Mouse (Mus musculus): ENCODE results near the gene Pspn. TPM values are rescaled to one million over a fixed set of nuclear protein-coding genes. Genes with fewer than 3 reads are reported as not detected.

Gene Pspn
- 0.34 TPM in 1 of 2 replicates, not detected in the other for polyA plus RNA-seq (2015; fragmentation: Nextera tagmentation; extraction: Ambion mirVana)

GRCm38 (mm10) chr17:56999968-57000609 is at the start of gene Pspn:
Gene Pspn, minus strand, starts transcription at chr17:57000018.
- Histone ChIP-seq H3K9me3 (replicated peaks; ENCODE audit: control insufficient read depth, low read length) (no peaks in the 10 kb centered on the region), H3K36me3 (ENCODE audit: control insufficient read depth, insufficient read depth) (peaks cover 39% of the 10 kb centered on the region), H3K4me1 (ENCODE audit: control insufficient read depth, insufficient read depth, low read length) (peaks cover 26% of the 10 kb centered on the region), H3K27ac (ENCODE audit: low read length) (no peak within 1 kb of the TSS; the same call in 1 of the 2 replicates), H3K9ac (ENCODE audit: low read length) (no peak within 1 kb of the TSS), H3K4me2 (ENCODE audit: low read depth, low read length) (no peak within 1 kb of the TSS), H3K27me3 (ENCODE audit: control insufficient read depth, insufficient read depth, low read length) (no peaks in the 10 kb centered on the region), H3K4me3 (ENCODE audit: low read length) (no peak within 1 kb of the TSS)
- no peak for ATAC-seq (replicated peaks; ENCODE audit: extremely low read depth, insufficient read depth, low FRiP score)
- 74% methylated on average over 9 of the region's 9 CpGs for WGBS

GRCm38 (mm10) chr17:57048816-57049215 is 49.0 kb upstream of the Pspn start:
- no peak overlapping the region for H3K4me3 ChIP-seq (ENCODE audit: low read length)
- no peak for ATAC-seq (replicated peaks; ENCODE audit: extremely low read depth, insufficient read depth, low FRiP score)
- H3K9me3 ChIP-seq (replicated peaks; ENCODE audit: control insufficient read depth, low read length) = no peaks in the 10 kb centered on the region
- peaks cover 22% of the 10 kb centered on the region for H3K36me3 ChIP-seq (ENCODE audit: control insufficient read depth, insufficient read depth)
- no peak overlapping the region for H3K27ac ChIP-seq (ENCODE audit: low read length)
- no peaks in the 10 kb centered on the region for H3K27me3 ChIP-seq (ENCODE audit: control insufficient read depth, insufficient read depth, low read length)
- 89% methylated on average over 3 of the region's 3 CpGs for whole genome bisulfite sequencing
- H3K4me1 ChIP-seq (ENCODE audit: control insufficient read depth, insufficient read depth, low read length) = no peaks in the 10 kb centered on the region
- no peak overlapping the region for H3K9ac ChIP-seq (ENCODE audit: low read length)
- H3K4me2 ChIP-seq (ENCODE audit: low read depth, low read length) = no peak overlapping the region

GRCm38 (mm10) chr17:57047406-57047805 is 47.6 kb upstream of the Pspn start:
- H3K4me1 ChIP-seq (ENCODE audit: control insufficient read depth, insufficient read depth, low read length) = peaks cover 3% of the 10 kb centered on the region; the same call in 1 of the 2 replicates
- H3K4me3 ChIP-seq (ENCODE audit: low read length) = no peak overlapping the region
- no peak overlapping the region for H3K27ac ChIP-seq (ENCODE audit: low read length)
- H3K27me3 ChIP-seq (ENCODE audit: control insufficient read depth, insufficient read depth, low read length) = no peaks in the 10 kb centered on the region
- no peaks in the 10 kb centered on the region for H3K9me3 ChIP-seq (replicated peaks; ENCODE audit: control insufficient read depth, low read length)
- 36% methylated on average over 5 of the region's 5 CpGs for WGBS
- H3K36me3 ChIP-seq (ENCODE audit: control insufficient read depth, insufficient read depth) = peaks cover 12% of the 10 kb centered on the region
- H3K9ac ChIP-seq (ENCODE audit: low read length) = no peak overlapping the region
- H3K4me2 ChIP-seq (ENCODE audit: low read depth, low read length) = no peak overlapping the region
- no peak for ATAC-seq (replicated peaks; ENCODE audit: extremely low read depth, insufficient read depth, low FRiP score)

GRCm38 (mm10) chr17:57041554-57041953 is 41.7 kb upstream of the Pspn start, which contains the start of gene Slc25a41:
Gene Slc25a41, minus strand, starts transcription at chr17:57041654.
- H3K4me2 ChIP-seq (ENCODE audit: low read depth, low read length) = no peak within 1 kb of the TSS
- no peak for ATAC-seq (replicated peaks; ENCODE audit: extremely low read depth, insufficient read depth, low FRiP score)
- H3K27ac ChIP-seq (ENCODE audit: low read length) = no peak within 1 kb of the TSS
- peaks cover 3% of the 10 kb centered on the region; the same call in 1 of the 2 replicates for H3K4me1 ChIP-seq (ENCODE audit: control insufficient read depth, insufficient read depth, low read length)
- no peaks in the 10 kb centered on the region for H3K9me3 ChIP-seq (replicated peaks; ENCODE audit: control insufficient read depth, low read length)
- peaks cover 12% of the 10 kb centered on the region for H3K27me3 ChIP-seq (ENCODE audit: control insufficient read depth, insufficient read depth, low read length)
- no peak within 1 kb of the TSS for H3K9ac ChIP-seq (ENCODE audit: low read length)
- 63% methylated on average over 8 of the region's 8 CpGs for WGBS
- no peak within 1 kb of the TSS for H3K4me3 ChIP-seq (ENCODE audit: low read length)
- H3K36me3 ChIP-seq (ENCODE audit: control insufficient read depth, insufficient read depth) = no peaks in the 10 kb centered on the region; the same call in 1 of the 2 replicates

- Histone ChIP-seq H3K4me3 (ENCODE audit: low read length) (no peak overlapping the region), H3K36me3 (ENCODE audit: control insufficient read depth, insufficient read depth) (no peaks in the 10 kb centered on the region), H3K4me2 (ENCODE audit: low read depth, low read length) (no peak overlapping the region), H3K4me1 (ENCODE audit: control insufficient read depth, insufficient read depth, low read length) (peaks cover 3% of the 10 kb centered on the region; the same call in 1 of the 2 replicates), H3K27me3 (ENCODE audit: control insufficient read depth, insufficient read depth, low read length) (peaks cover 12% of the 10 kb centered on the region), H3K9ac (ENCODE audit: low read length) (no peak overlapping the region), H3K9me3 (replicated peaks; ENCODE audit: control insufficient read depth, low read length) (no peaks in the 10 kb centered on the region), H3K27ac (ENCODE audit: low read length) (no peak overlapping the region)
- WGBS = 29% methylated on average over 8 of the region's 8 CpGs
- no peak for ATAC-seq (replicated peaks; ENCODE audit: extremely low read depth, insufficient read depth, low FRiP score)
These were observed 39.2 kb upstream of the Pspn start for GRCm38 (mm10) chr17:57038978-57039377.

GRCm38 (mm10) chr17:57032854-57033253 is 33.0 kb upstream of the Pspn start:
- H3K4me3 ChIP-seq (ENCODE audit: low read length) = no peak overlapping the region
- H3K9me3 ChIP-seq (replicated peaks; ENCODE audit: control insufficient read depth, low read length) = no peaks in the 10 kb centered on the region
- WGBS = 85% methylated on average over 4 of the region's 4 CpGs
- H3K27ac ChIP-seq (ENCODE audit: low read length) = no peak overlapping the region
- H3K36me3 ChIP-seq (ENCODE audit: control insufficient read depth, insufficient read depth) = peaks cover 2% of the 10 kb centered on the region
- no peak for ATAC-seq (replicated peaks; ENCODE audit: extremely low read depth, insufficient read depth, low FRiP score)
- H3K27me3 ChIP-seq (ENCODE audit: control insufficient read depth, insufficient read depth, low read length) = no peaks in the 10 kb centered on the region
- no peak overlapping the region for H3K4me2 ChIP-seq (ENCODE audit: low read depth, low read length)
- peaks cover 14% of the 10 kb centered on the region for H3K4me1 ChIP-seq (ENCODE audit: control insufficient read depth, insufficient read depth, low read length)
- no peak overlapping the region for H3K9ac ChIP-seq (ENCODE audit: low read length)

- H3K36me3 ChIP-seq (ENCODE audit: control insufficient read depth, insufficient read depth) = peaks cover 9% of the 10 kb centered on the region
- peak overlapping the region; percentile 67 for H3K4me2 ChIP-seq (ENCODE audit: low read depth, low read length)
- peaks cover 14% of the 10 kb centered on the region for H3K4me1 ChIP-seq (ENCODE audit: control insufficient read depth, insufficient read depth, low read length)
- peak overlapping the region; percentile 67 for H3K9ac ChIP-seq (ENCODE audit: low read length)
- H3K4me3 ChIP-seq (ENCODE audit: low read length) = peak overlapping the region; percentile 49
- no peaks in the 10 kb centered on the region for H3K27me3 ChIP-seq (ENCODE audit: control insufficient read depth, insufficient read depth, low read length)
- under 1% methylated on average over 38 of the region's 38 CpGs for WGBS
- peak; percentile 95 for ATAC-seq (replicated peaks; ENCODE audit: extremely low read depth, insufficient read depth, low FRiP score)
- no peaks in the 10 kb centered on the region for H3K9me3 ChIP-seq (replicated peaks; ENCODE audit: control insufficient read depth, low read length)
- H3K27ac ChIP-seq (ENCODE audit: low read length) = peak overlapping the region; percentile 85
These were observed 32.0 kb upstream of the Pspn start for GRCm38 (mm10) chr17:57031661-57032420.

GRCm38 (mm10) chr17:57030931-57031660 is 31.3 kb upstream of the Pspn start, which contains the start of gene Khsrp:
Gene Khsrp, minus strand, starts transcription at chr17:57031522.
- H3K4me2 ChIP-seq (ENCODE audit: low read depth, low read length) = peak within 1 kb of the TSS; percentile 97
- H3K27me3 ChIP-seq (ENCODE audit: control insufficient read depth, insufficient read depth, low read length) = no peaks in the 10 kb centered on the region
- under 1% methylated on average over 76 of the region's 99 CpGs for WGBS
- no peak for ATAC-seq (replicated peaks; ENCODE audit: extremely low read depth, insufficient read depth, low FRiP score)
- H3K36me3 ChIP-seq (ENCODE audit: control insufficient read depth, insufficient read depth) = peaks cover 17% of the 10 kb centered on the region
- H3K4me1 ChIP-seq (ENCODE audit: control insufficient read depth, insufficient read depth, low read length) = peaks cover 14% of the 10 kb centered on the region
- peak within 1 kb of the TSS; percentile 91 for H3K4me3 ChIP-seq (ENCODE audit: low read length)
- peak within 1 kb of the TSS; percentile 97 for H3K9ac ChIP-seq (ENCODE audit: low read length)
- H3K9me3 ChIP-seq (replicated peaks; ENCODE audit: control insufficient read depth, low read length) = no peaks in the 10 kb centered on the region
- peak within 1 kb of the TSS; percentile 93 for H3K27ac ChIP-seq (ENCODE audit: low read length)
